ENCODE assay signal across 16 mouse cellular contexts in genomic region chr11:106174372-106174771, GRCm38 (mm10). TPM values are rescaled to one million over a fixed set of nuclear protein-coding genes. Genes with fewer than 3 reads are reported as not detected.
DNase-seq lines count a peak whose midpoint lies in the region; ATAC-seq lines count a peak whose summit lies in the region.
"Had no signal": no experiment of that assay in that cellular context is flagged by ENCODE, and none has a peak within 500 bp of the region (broad histone marks: within the 10 kb centered on the region; RNA-seq: fewer than 3 reads in every experiment).

No protein-coding gene starts in this region.

- H3K4me1 ChIP-seq in embryonic facial prominence, embryonic 13.5 days = peaks cover 14% of the 10 kb centered on the region; the same call in 1 of the 2 replicates
- H3K4me1 ChIP-seq in embryonic facial prominence, embryonic 10.5 days = 0 out of 2 replicates have a peak, but pooled peaks cover 7% of the 10 kb centered on the region
- H3K4me1 ChIP-seq in midbrain, embryonic 11.5 days (ENCODE audit: control insufficient read depth, insufficient read depth, low read length) = no peaks in the 10 kb centered on the region
- no peaks in the 10 kb centered on the region for H3K4me1 ChIP-seq in midbrain, embryonic 14.5 days (ENCODE audit: control insufficient read depth, insufficient read depth, low read length)
- no peaks in the 10 kb centered on the region for H3K4me1 ChIP-seq in hindbrain, embryonic 14.5 days (replicated peaks; ENCODE audit: control insufficient read depth, insufficient read depth, low read length)
- H3K4me1 ChIP-seq: stomach, embryonic 15.5 days had no signal

- peaks cover 36% of the 10 kb centered on the region for H3K36me3 ChIP-seq in embryonic facial prominence, embryonic 13.5 days
- H3K36me3 ChIP-seq in embryonic facial prominence, embryonic 10.5 days (replicated peaks) = peaks cover 41% of the 10 kb centered on the region
- H3K36me3 ChIP-seq in midbrain, embryonic 11.5 days (ENCODE audit: control insufficient read depth, insufficient read depth, low read length) = 0 out of 2 replicates have a peak, but pooled peaks cover 3% of the 10 kb centered on the region
- peaks cover 24% of the 10 kb centered on the region for H3K36me3 ChIP-seq in midbrain, embryonic 14.5 days (ENCODE audit: control insufficient read depth, insufficient read depth, low read length)
- peaks cover 20% of the 10 kb centered on the region for H3K36me3 ChIP-seq in hindbrain, embryonic 14.5 days (replicated peaks; ENCODE audit: control insufficient read depth, insufficient read depth)

- H3K9ac ChIP-seq in embryonic facial prominence, embryonic 13.5 days = no peak overlapping the region
- no peak overlapping the region for H3K9ac ChIP-seq in midbrain, embryonic 11.5 days (ENCODE audit: low read length)
- no peak overlapping the region for H3K9ac ChIP-seq in midbrain, embryonic 14.5 days (replicated peaks; ENCODE audit: low read length)
- H3K9ac ChIP-seq in hindbrain, embryonic 14.5 days = no peak overlapping the region
- H3K9ac ChIP-seq: liver, embryonic 14.5 days; stomach, embryonic 15.5 days had no signal

- 0 out of 2 replicates have a peak overlapping the region, but pooled peaks have one; percentile 13 for H3K27ac ChIP-seq in embryonic facial prominence, embryonic 13.5 days
- H3K27ac ChIP-seq in embryonic facial prominence, embryonic 10.5 days (replicated peaks) = no peak overlapping the region
- H3K27ac ChIP-seq in midbrain, embryonic 11.5 days (ENCODE audit: low read depth, low read length) = no peak overlapping the region
- H3K27ac ChIP-seq in midbrain, embryonic 14.5 days (replicated peaks; ENCODE audit: low read depth, low read length) = no peak overlapping the region
- H3K27ac ChIP-seq in hindbrain, embryonic 14.5 days = no peak overlapping the region
- H3K27ac ChIP-seq: liver, embryonic 14.5 days; macrophage; stomach, embryonic 15.5 days had no signal

- no peak overlapping the region for H3K4me2 ChIP-seq in embryonic facial prominence, embryonic 13.5 days
- H3K4me2 ChIP-seq in midbrain, embryonic 11.5 days = no peak overlapping the region
- H3K4me2 ChIP-seq in midbrain, embryonic 14.5 days (ENCODE audit: low read length) = no peak overlapping the region
- H3K4me2 ChIP-seq in hindbrain, embryonic 14.5 days (replicated peaks) = no peak overlapping the region
- H3K4me2 ChIP-seq: stomach, embryonic 15.5 days had no signal

- no peak for DNase-seq in embryonic facial prominence, embryonic 10.5 days (ENCODE audit: low spot score)
- peak; percentile 35 for DNase-seq in midbrain, embryonic 11.5 days (ENCODE audit: low spot score, missing footprints)
- no peak for DNase-seq in midbrain, embryonic 14.5 days
- DNase-seq in gastrocnemius, postnatal 10 days = peak; percentile 72
- peak; percentile 59 for DNase-seq in skeletal muscle tissue, adult 2 months (ENCODE audit: low read depth, low spot score)
- DNase-seq in hindbrain, embryonic 14.5 days (ENCODE audit: low spot score) = no peak
- DNase-seq in urinary bladder, postnatal 10 days (ENCODE audit: low spot score) = no peak
- DNase-seq: thymus, postnatal 4 days had no signal

- H3K9me3 ChIP-seq in embryonic facial prominence, embryonic 13.5 days = no peaks in the 10 kb centered on the region
- no peaks in the 10 kb centered on the region for H3K9me3 ChIP-seq in embryonic facial prominence, embryonic 10.5 days
- no peaks in the 10 kb centered on the region for H3K9me3 ChIP-seq in midbrain, embryonic 11.5 days (ENCODE audit: control insufficient read depth, low read length)
- no peaks in the 10 kb centered on the region for H3K9me3 ChIP-seq in midbrain, embryonic 14.5 days (ENCODE audit: control insufficient read depth, low read length)
- H3K9me3 ChIP-seq in hindbrain, embryonic 14.5 days (ENCODE audit: control insufficient read depth, low read length) = no peaks in the 10 kb centered on the region
- H3K9me3 ChIP-seq: stomach, embryonic 15.5 days had no signal

- ATAC-seq in embryonic facial prominence, embryonic 13.5 days (ENCODE audit: insufficient number of reproducible peaks, insufficient read depth, low FRiP score, low TSS enrichment, low read depth) = no peak
- no peak for ATAC-seq in midbrain, embryonic 11.5 days (ENCODE audit: low FRiP score)
- no peak for ATAC-seq in midbrain, embryonic 14.5 days (ENCODE audit: low FRiP score, low TSS enrichment)
- no peak for ATAC-seq in hindbrain, embryonic 14.5 days (ENCODE audit: low FRiP score)

- no peak overlapping the region for H3K4me3 ChIP-seq in embryonic facial prominence, embryonic 13.5 days
- no peak overlapping the region for H3K4me3 ChIP-seq in embryonic facial prominence, embryonic 10.5 days
- H3K4me3 ChIP-seq in midbrain, embryonic 11.5 days (ENCODE audit: low read depth, low read length) = no peak overlapping the region
- no peak overlapping the region for H3K4me3 ChIP-seq in midbrain, embryonic 14.5 days (replicated peaks; ENCODE audit: low read depth, low read length)
- H3K4me3 ChIP-seq in hindbrain, embryonic 14.5 days (replicated peaks; ENCODE audit: low read length) = no peak overlapping the region
- H3K4me3 ChIP-seq: stomach, embryonic 15.5 days had no signal

- H3K27me3 ChIP-seq in embryonic facial prominence, embryonic 13.5 days = no peaks in the 10 kb centered on the region
- no peaks in the 10 kb centered on the region for H3K27me3 ChIP-seq in embryonic facial prominence, embryonic 10.5 days (replicated peaks; ENCODE audit: low read depth, poor library complexity, severe bottlenecking)
- no peaks in the 10 kb centered on the region for H3K27me3 ChIP-seq in midbrain, embryonic 11.5 days (ENCODE audit: control insufficient read depth, insufficient read depth, low read length)
- no peaks in the 10 kb centered on the region for H3K27me3 ChIP-seq in midbrain, embryonic 14.5 days (ENCODE audit: control insufficient read depth, insufficient read depth, low read length)
- no peaks in the 10 kb centered on the region for H3K27me3 ChIP-seq in hindbrain, embryonic 14.5 days (ENCODE audit: control insufficient read depth, insufficient read depth, low read length)
- H3K27me3 ChIP-seq: stomach, embryonic 15.5 days had no signal

- WGBS in embryonic facial prominence, embryonic 13.5 days = 70% methylated on average over 5 of the region's 5 CpGs
- WGBS in embryonic facial prominence, embryonic 10.5 days = 76% methylated on average over 5 of the region's 5 CpGs
- WGBS in midbrain, embryonic 11.5 days = 84% methylated on average over 5 of the region's 5 CpGs
- 87% methylated on average over 5 of the region's 5 CpGs for WGBS in midbrain, embryonic 14.5 days
- WGBS in hindbrain, embryonic 14.5 days = 91% methylated on average over 5 of the region's 5 CpGs

RNA-seq across cellular contexts. Expression of gene Limd2, which starts 13.7 kb away (rescaled TPM):
- 367 and 452 TPM in 2 replicates for polyA plus RNA-seq in embryonic facial prominence, embryonic 13.5 days (2015; fragmentation: Nextera tagmentation; extraction: Ambion mirVana)
- polyA plus RNA-seq in embryonic facial prominence, embryonic 10.5 days (2016; fragmentation: Nextera tagmentation; extraction: Ambion mirVana) = 445 and 476 TPM in 2 replicates
- 301 and 308 TPM in 2 replicates for polyA plus RNA-seq in midbrain, embryonic 11.5 days (2014; fragmentation: Nextera tagmentation; extraction: Ambion mirVana)
- polyA plus RNA-seq in midbrain, embryonic 14.5 days (2014; fragmentation: Nextera tagmentation; extraction: Ambion mirVana) = 161 and 171 TPM in 2 replicates
- 10 to 100 TPM; 13.2 to 18.1 TPM for total RNA-seq in gastrocnemius, postnatal 10 days (2021)
- polyA plus RNA-seq in hindbrain, embryonic 14.5 days (2014; fragmentation: Nextera tagmentation; extraction: Ambion mirVana) = 140 and 158 TPM in 2 replicates

RNA-seq across cellular contexts. Expression of gene Gm10840, which starts 13.7 kb away (rescaled TPM):
- polyA plus RNA-seq in embryonic facial prominence, embryonic 13.5 days (2015; fragmentation: Nextera tagmentation; extraction: Ambion mirVana) = not detected in 2 replicates
- 1.5 TPM in 1 of 2 replicates, not detected in the other for polyA plus RNA-seq in embryonic facial prominence, embryonic 10.5 days (2016; fragmentation: Nextera tagmentation; extraction: Ambion mirVana)
- not detected in 2 replicates for polyA plus RNA-seq in midbrain, embryonic 11.5 days (2014; fragmentation: Nextera tagmentation; extraction: Ambion mirVana)
- polyA plus RNA-seq in midbrain, embryonic 14.5 days (2014; fragmentation: Nextera tagmentation; extraction: Ambion mirVana) = not detected in 2 replicates
- total RNA-seq in gastrocnemius, postnatal 10 days (2021) = not detected
- polyA plus RNA-seq in hindbrain, embryonic 14.5 days (2014; fragmentation: Nextera tagmentation; extraction: Ambion mirVana) = not detected in 2 replicates
- total RNA-seq: adrenal gland, adult 18-20 months; layer of hippocampus, postnatal 25 days; monocyte, adult 5-6 weeks had no signal
- polyA plus RNA-seq: heart, embryonic 16.5 days; liver, embryonic 14.5 days; macrophage; stomach, embryonic 15.5 days had no signal

RNA-seq across cellular contexts. Expression of gene Strada, which starts 27.6 kb away (rescaled TPM):
- polyA plus RNA-seq in embryonic facial prominence, embryonic 13.5 days (2015; fragmentation: Nextera tagmentation; extraction: Ambion mirVana) = 34.8 and 35.8 TPM in 2 replicates
- polyA plus RNA-seq in embryonic facial prominence, embryonic 10.5 days (2016; fragmentation: Nextera tagmentation; extraction: Ambion mirVana) = 40.0 and 40.4 TPM in 2 replicates
- 38.4 and 40.5 TPM in 2 replicates for polyA plus RNA-seq in midbrain, embryonic 11.5 days (2014; fragmentation: Nextera tagmentation; extraction: Ambion mirVana)
- 30.0 and 30.5 TPM in 2 replicates for polyA plus RNA-seq in midbrain, embryonic 14.5 days (2014; fragmentation: Nextera tagmentation; extraction: Ambion mirVana)
- 10 to 100 TPM; 21.5 to 22.8 TPM for total RNA-seq in gastrocnemius, postnatal 10 days (2021)
- 27.4 and 30.1 TPM in 2 replicates for polyA plus RNA-seq in hindbrain, embryonic 14.5 days (2014; fragmentation: Nextera tagmentation; extraction: Ambion mirVana)

RNA-seq across cellular contexts. Expression of gene Ccdc47, which starts 41.8 kb away (rescaled TPM):
- 81.4 and 93.3 TPM in 2 replicates for polyA plus RNA-seq in embryonic facial prominence, embryonic 13.5 days (2015; fragmentation: Nextera tagmentation; extraction: Ambion mirVana)
- polyA plus RNA-seq in embryonic facial prominence, embryonic 10.5 days (2016; fragmentation: Nextera tagmentation; extraction: Ambion mirVana) = 71.2 and 72.9 TPM in 2 replicates
- 74.1 and 76.4 TPM in 2 replicates for polyA plus RNA-seq in midbrain, embryonic 11.5 days (2014; fragmentation: Nextera tagmentation; extraction: Ambion mirVana)
- 48.7 and 87.5 TPM in 2 replicates for polyA plus RNA-seq in midbrain, embryonic 14.5 days (2014; fragmentation: Nextera tagmentation; extraction: Ambion mirVana)
- total RNA-seq in gastrocnemius, postnatal 10 days (2021) = 10 to 100 TPM; 73.6 to 75.8 TPM
- 76.6 and 94.5 TPM in 2 replicates for polyA plus RNA-seq in hindbrain, embryonic 14.5 days (2014; fragmentation: Nextera tagmentation; extraction: Ambion mirVana)

RNA-seq across cellular contexts. Expression of gene Ddx42, which starts 42.4 kb away (rescaled TPM):
- polyA plus RNA-seq in embryonic facial prominence, embryonic 13.5 days (2015; fragmentation: Nextera tagmentation; extraction: Ambion mirVana) = 81.2 and 90.4 TPM in 2 replicates
- polyA plus RNA-seq in embryonic facial prominence, embryonic 10.5 days (2016; fragmentation: Nextera tagmentation; extraction: Ambion mirVana) = 107 and 108 TPM in 2 replicates
- polyA plus RNA-seq in midbrain, embryonic 11.5 days (2014; fragmentation: Nextera tagmentation; extraction: Ambion mirVana) = 105 and 110 TPM in 2 replicates
- polyA plus RNA-seq in midbrain, embryonic 14.5 days (2014; fragmentation: Nextera tagmentation; extraction: Ambion mirVana) = 56.3 and 88.3 TPM in 2 replicates
- total RNA-seq in gastrocnemius, postnatal 10 days (2021) = 10 to 100 TPM; 30.1 to 35.8 TPM
- polyA plus RNA-seq in hindbrain, embryonic 14.5 days (2014; fragmentation: Nextera tagmentation; extraction: Ambion mirVana) = 78.0 and 82.2 TPM in 2 replicates

Comparison
In these comparisons a context has a peak if more than half of its experiments do, and no peak if none do; other contexts are left out.
1. DNase-seq: peak in midbrain, embryonic 11.5 days (single experiment), gastrocnemius, postnatal 10 days (single experiment) and skeletal muscle tissue, adult 2 months (single experiment); none in embryonic facial prominence, embryonic 10.5 days (single experiment), midbrain, embryonic 14.5 days (single experiment), hindbrain, embryonic 14.5 days (single experiment) and urinary bladder, postnatal 10 days (single experiment).